Mouse (Mus musculus): ENCODE data around the gene Rasgef1b. TPM values are rescaled to one million over a fixed set of nuclear protein-coding genes. Genes with fewer than 3 reads are reported as not detected.

Gene Rasgef1b
- polyA plus RNA-seq, 1 experiment from 2014 or later = 28.6 TPM

DNA sequence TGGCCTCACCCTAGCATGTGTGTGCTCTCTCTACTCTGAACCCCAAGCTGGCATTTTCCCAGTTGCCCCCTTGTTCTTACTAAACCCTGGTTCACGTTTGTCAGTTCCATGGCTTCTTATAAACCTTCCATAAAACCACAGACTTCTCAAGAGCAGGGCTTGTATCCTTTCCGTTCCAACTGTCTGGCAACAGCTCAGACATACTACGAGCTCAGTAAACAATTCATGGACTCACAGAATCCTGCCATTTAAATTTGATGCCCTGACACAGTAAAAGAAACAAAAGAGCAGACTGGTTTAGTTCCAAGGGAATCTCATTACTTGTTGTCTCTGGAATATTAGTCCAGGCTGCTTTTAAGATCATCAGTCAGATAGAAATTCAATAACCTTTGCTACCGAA is 277.9 kb downstream of the Rasgef1b start:
- Histone ChIP-seq H3K36me3 (ENCODE audit: control insufficient read depth, insufficient read depth, low read length) (no peaks in the 10 kb centered on the region), H3K4me1 (ENCODE audit: control insufficient read depth, insufficient read depth, low read length) (peaks cover 4% of the 10 kb centered on the region), H3K9ac (ENCODE audit: low read length) (no peak overlapping the region), H3K4me3 (ENCODE audit: low read depth, low read length) (no peak overlapping the region), H3K4me2 (no peak overlapping the region), H3K9me3 (ENCODE audit: control insufficient read depth, low read length) (no peaks in the 10 kb centered on the region), H3K27me3 (ENCODE audit: control insufficient read depth, insufficient read depth, low read length) (no peaks in the 10 kb centered on the region), H3K27ac (ENCODE audit: low read depth, low read length) (no peak overlapping the region)
- 67% methylated on average over 4 of the region's 4 CpGs for WGBS
- ATAC-seq (ENCODE audit: low FRiP score) (no peak), DNase-seq (ENCODE audit: low spot score, missing footprints) (no peak)

DNA sequence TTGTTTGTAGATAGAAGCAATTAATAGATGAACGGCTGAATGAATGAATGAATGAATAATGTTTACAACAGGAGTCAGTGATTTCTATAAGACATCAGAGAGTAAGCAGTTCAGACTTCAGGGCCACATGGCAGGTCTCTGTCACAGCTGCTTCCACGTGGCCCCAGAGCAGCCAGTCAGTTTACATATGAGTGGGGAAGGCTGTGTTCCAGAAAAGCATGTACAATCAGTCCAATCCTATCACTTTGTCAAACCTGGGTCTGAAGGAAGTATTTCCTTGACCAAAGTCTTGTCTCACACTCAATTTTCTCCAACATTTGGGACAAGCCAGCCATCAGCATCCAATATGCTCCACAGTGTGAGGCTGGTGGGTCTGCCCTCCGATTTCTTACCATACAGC is 278.4 kb downstream of the Rasgef1b start:
- Histone ChIP-seq H3K4me2 (no peak overlapping the region), H3K36me3 (ENCODE audit: control insufficient read depth, insufficient read depth, low read length) (no peaks in the 10 kb centered on the region), H3K27ac (ENCODE audit: low read depth, low read length) (no peak overlapping the region), H3K9ac (ENCODE audit: low read length) (no peak overlapping the region), H3K27me3 (ENCODE audit: control insufficient read depth, insufficient read depth, low read length) (no peaks in the 10 kb centered on the region), H3K9me3 (ENCODE audit: control insufficient read depth, low read length) (no peaks in the 10 kb centered on the region), H3K4me3 (ENCODE audit: low read depth, low read length) (no peak overlapping the region), H3K4me1 (ENCODE audit: control insufficient read depth, insufficient read depth, low read length) (peaks cover 4% of the 10 kb centered on the region)
- DNase-seq (ENCODE audit: low spot score, missing footprints) = no peak
- ATAC-seq (ENCODE audit: low FRiP score) = no peak
- WGBS = 80% methylated on average over 3 of the region's 3 CpGs

DNA sequence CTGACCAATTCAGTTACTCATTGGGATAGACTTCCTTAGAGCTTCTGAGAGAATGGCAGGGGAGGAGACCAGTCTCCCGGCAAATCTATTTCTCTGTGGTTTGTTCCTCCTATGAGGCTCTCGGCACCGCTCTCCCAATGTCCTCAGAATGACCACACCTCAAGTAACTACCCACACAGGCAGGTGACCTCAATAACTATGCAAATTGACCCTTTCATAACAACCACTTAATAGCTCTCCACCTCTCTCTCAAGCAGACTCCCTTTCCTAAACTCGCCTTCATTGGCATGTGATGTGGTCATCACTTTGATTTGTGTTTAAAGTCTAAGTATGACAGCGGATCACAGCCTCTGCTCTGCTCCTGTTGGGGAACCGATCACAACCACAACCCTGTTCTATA is 281.4 kb downstream of the Rasgef1b start:
- Histone ChIP-seq H3K4me1 (ENCODE audit: control insufficient read depth, insufficient read depth, low read length) (peaks cover 4% of the 10 kb centered on the region), H3K27me3 (ENCODE audit: control insufficient read depth, insufficient read depth, low read length) (no peaks in the 10 kb centered on the region), H3K9ac (ENCODE audit: low read length) (no peak overlapping the region), H3K27ac (ENCODE audit: low read depth, low read length) (no peak overlapping the region), H3K9me3 (ENCODE audit: control insufficient read depth, low read length) (no peaks in the 10 kb centered on the region), H3K4me3 (ENCODE audit: low read depth, low read length) (no peak overlapping the region), H3K36me3 (ENCODE audit: control insufficient read depth, insufficient read depth, low read length) (no peaks in the 10 kb centered on the region), H3K4me2 (no peak overlapping the region)
- DNase-seq (ENCODE audit: low spot score, missing footprints) (no peak), ATAC-seq (ENCODE audit: low FRiP score) (no peak)
- 92% methylated on average over 6 of the region's 6 CpGs for WGBS

DNA sequence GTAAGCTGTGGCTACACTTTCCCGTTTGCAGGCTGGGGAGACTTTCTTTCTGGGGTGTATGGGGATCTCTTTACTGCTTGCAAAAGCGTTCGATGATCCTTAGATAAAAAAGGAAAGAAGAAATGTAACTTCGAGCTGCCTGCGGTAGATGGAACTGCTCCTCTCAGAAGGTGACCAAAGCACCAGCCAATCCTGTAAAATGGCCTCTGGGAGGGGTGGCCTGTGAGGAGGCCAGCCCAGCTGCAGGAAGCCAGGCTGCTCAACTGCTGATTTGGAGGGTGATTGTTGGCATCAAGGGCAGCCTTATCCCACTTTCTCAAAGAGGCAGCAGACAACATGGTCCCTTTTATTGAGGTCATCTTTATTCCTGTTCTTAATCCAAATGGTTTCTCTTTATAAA is 283.6 kb downstream of the Rasgef1b start:
- no peaks in the 10 kb centered on the region for H3K9me3 ChIP-seq (ENCODE audit: control insufficient read depth, low read length)
- whole genome bisulfite sequencing = 81% methylated on average over 5 of the region's 5 CpGs
- no peak overlapping the region for H3K4me3 ChIP-seq (ENCODE audit: low read depth, low read length)
- H3K9ac ChIP-seq (ENCODE audit: low read length) = no peak overlapping the region
- ATAC-seq (ENCODE audit: low FRiP score) (no peak), DNase-seq (ENCODE audit: low spot score, missing footprints) (no peak)
- H3K36me3 ChIP-seq (ENCODE audit: control insufficient read depth, insufficient read depth, low read length) = no peaks in the 10 kb centered on the region
- H3K27ac ChIP-seq (ENCODE audit: low read depth, low read length) = no peak overlapping the region
- no peaks in the 10 kb centered on the region for H3K27me3 ChIP-seq (ENCODE audit: control insufficient read depth, insufficient read depth, low read length)
- H3K4me1 ChIP-seq (ENCODE audit: control insufficient read depth, insufficient read depth, low read length) = no peaks in the 10 kb centered on the region
- no peak overlapping the region for H3K4me2 ChIP-seq

DNA sequence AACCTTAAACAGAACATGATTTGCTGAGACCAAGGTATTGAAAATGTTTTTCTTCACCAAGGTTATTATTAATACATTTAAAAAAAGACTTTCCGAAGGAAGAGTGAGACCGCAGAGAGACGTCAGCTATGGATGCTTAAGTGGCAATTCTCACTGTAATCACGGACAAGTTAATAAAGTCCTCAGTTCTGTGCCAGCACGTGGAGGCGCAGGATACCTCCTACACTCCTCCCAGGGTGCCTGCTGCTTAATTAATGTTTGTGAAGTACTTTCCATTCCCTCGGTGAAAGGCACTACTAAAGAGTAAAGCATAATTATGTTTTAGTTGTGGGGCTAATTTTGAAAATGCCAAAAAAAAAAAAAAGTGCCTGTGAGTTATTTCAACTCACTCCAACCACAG is 284.1 kb downstream of the Rasgef1b start:
- H3K4me1 ChIP-seq (ENCODE audit: control insufficient read depth, insufficient read depth, low read length) = no peaks in the 10 kb centered on the region
- 73% methylated on average over 7 of the region's 7 CpGs for WGBS
- H3K4me2 ChIP-seq = no peak overlapping the region
- ATAC-seq (ENCODE audit: low FRiP score) (no peak), DNase-seq (ENCODE audit: low spot score, missing footprints) (no peak)
- no peaks in the 10 kb centered on the region for H3K27me3 ChIP-seq (ENCODE audit: control insufficient read depth, insufficient read depth, low read length)
- no peak overlapping the region for H3K4me3 ChIP-seq (ENCODE audit: low read depth, low read length)
- no peaks in the 10 kb centered on the region for H3K36me3 ChIP-seq (ENCODE audit: control insufficient read depth, insufficient read depth, low read length)
- no peaks in the 10 kb centered on the region for H3K9me3 ChIP-seq (ENCODE audit: control insufficient read depth, low read length)
- H3K9ac ChIP-seq (ENCODE audit: low read length) = no peak overlapping the region
- no peak overlapping the region for H3K27ac ChIP-seq (ENCODE audit: low read depth, low read length)

DNA sequence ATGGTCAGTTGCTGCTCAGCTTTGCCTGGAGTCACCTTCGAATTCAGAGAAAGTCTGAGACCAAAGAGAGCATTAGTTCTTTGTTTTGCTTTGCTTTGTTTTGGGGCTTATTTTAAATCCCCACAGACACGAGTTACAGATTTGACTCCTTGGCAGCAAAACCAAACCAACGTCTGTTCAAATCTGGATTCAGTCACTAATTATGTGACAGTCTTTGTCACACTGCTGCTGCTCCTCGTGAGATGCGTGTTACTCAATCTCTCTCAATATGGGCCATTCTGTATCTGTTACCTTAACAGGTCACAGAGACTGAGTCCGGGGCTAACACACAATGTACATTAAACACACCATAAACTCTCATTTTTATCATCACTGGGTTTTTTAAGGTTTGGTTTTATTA is 288.8 kb downstream of the Rasgef1b start:
- Histone ChIP-seq H3K36me3 (ENCODE audit: control insufficient read depth, insufficient read depth, low read length) (no peaks in the 10 kb centered on the region), H3K4me2 (no peak overlapping the region), H3K4me1 (ENCODE audit: control insufficient read depth, insufficient read depth, low read length) (no peaks in the 10 kb centered on the region), H3K9me3 (ENCODE audit: control insufficient read depth, low read length) (no peaks in the 10 kb centered on the region), H3K4me3 (ENCODE audit: low read depth, low read length) (no peak overlapping the region), H3K9ac (ENCODE audit: low read length) (no peak overlapping the region), H3K27me3 (ENCODE audit: control insufficient read depth, insufficient read depth, low read length) (no peaks in the 10 kb centered on the region), H3K27ac (ENCODE audit: low read depth, low read length) (no peak overlapping the region)
- ATAC-seq (ENCODE audit: low FRiP score) (no peak), DNase-seq (ENCODE audit: low spot score, missing footprints) (no peak)
- WGBS = 49% methylated on average over 6 of the region's 6 CpGs

DNA sequence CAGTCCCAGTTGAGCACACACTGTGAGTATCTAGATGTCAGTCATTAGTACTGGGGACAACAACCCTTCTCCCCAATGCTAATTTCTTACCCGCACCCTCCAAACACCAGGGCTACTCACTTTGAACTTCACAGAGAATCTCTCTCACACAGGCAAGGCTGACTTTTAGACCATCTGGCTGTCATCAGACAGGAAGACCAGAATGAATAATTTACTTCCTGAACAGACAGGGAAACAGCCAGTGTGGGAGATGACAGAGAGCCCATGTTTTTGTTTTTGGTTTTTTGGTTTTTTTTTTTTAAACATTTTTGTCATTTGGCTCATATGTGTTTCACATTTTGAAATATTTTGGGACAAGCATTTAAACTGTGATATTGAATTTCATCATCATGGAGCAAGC is 290.3 kb downstream of the Rasgef1b start:
- H3K4me2 ChIP-seq = no peak overlapping the region
- no peak overlapping the region for H3K27ac ChIP-seq (ENCODE audit: low read depth, low read length)
- DNase-seq (ENCODE audit: low spot score, missing footprints) (no peak), ATAC-seq (ENCODE audit: low FRiP score) (no peak)
- no peak overlapping the region for H3K4me3 ChIP-seq (ENCODE audit: low read depth, low read length)
- H3K9me3 ChIP-seq (ENCODE audit: control insufficient read depth, low read length) = no peaks in the 10 kb centered on the region
- 77% methylated on average over 1 of the region's 1 CpGs for WGBS
- H3K4me1 ChIP-seq (ENCODE audit: control insufficient read depth, insufficient read depth, low read length) = no peaks in the 10 kb centered on the region
- no peak overlapping the region for H3K9ac ChIP-seq (ENCODE audit: low read length)
- no peaks in the 10 kb centered on the region for H3K27me3 ChIP-seq (ENCODE audit: control insufficient read depth, insufficient read depth, low read length)
- H3K36me3 ChIP-seq (ENCODE audit: control insufficient read depth, insufficient read depth, low read length) = no peaks in the 10 kb centered on the region

DNA sequence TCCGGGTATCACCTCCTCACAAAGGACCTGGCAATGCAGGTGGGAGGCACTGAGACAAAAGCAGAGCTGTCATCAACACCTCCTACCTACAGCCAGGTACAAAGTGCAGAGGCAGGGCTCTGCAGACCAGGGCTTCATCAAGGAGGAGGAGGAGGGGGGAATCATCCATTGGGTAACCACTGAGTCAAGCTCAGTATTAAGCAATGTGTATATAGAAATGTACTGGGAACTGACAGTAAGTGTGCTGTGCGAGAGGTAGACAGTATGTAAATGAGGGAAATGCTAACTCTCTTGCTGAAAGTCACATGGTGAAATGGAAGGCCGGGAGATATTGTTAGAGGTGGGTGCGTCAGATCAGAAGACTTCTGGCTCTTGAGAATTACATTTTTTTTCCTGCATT is 294.6 kb downstream of the Rasgef1b start:
- H3K27ac ChIP-seq (ENCODE audit: low read depth, low read length) = no peak overlapping the region
- no peaks in the 10 kb centered on the region for H3K36me3 ChIP-seq (ENCODE audit: control insufficient read depth, insufficient read depth, low read length)
- no peaks in the 10 kb centered on the region for H3K9me3 ChIP-seq (ENCODE audit: control insufficient read depth, low read length)
- 86% methylated on average over 4 of the region's 4 CpGs for WGBS
- H3K4me1 ChIP-seq (ENCODE audit: control insufficient read depth, insufficient read depth, low read length) = no peaks in the 10 kb centered on the region
- no peak overlapping the region for H3K4me2 ChIP-seq
- H3K9ac ChIP-seq (ENCODE audit: low read length) = no peak overlapping the region
- ATAC-seq (ENCODE audit: low FRiP score) = no peak
- DNase-seq (ENCODE audit: low spot score, missing footprints) = no peak
- no peaks in the 10 kb centered on the region for H3K27me3 ChIP-seq (ENCODE audit: control insufficient read depth, insufficient read depth, low read length)
- no peak overlapping the region for H3K4me3 ChIP-seq (ENCODE audit: low read depth, low read length)

DNA sequence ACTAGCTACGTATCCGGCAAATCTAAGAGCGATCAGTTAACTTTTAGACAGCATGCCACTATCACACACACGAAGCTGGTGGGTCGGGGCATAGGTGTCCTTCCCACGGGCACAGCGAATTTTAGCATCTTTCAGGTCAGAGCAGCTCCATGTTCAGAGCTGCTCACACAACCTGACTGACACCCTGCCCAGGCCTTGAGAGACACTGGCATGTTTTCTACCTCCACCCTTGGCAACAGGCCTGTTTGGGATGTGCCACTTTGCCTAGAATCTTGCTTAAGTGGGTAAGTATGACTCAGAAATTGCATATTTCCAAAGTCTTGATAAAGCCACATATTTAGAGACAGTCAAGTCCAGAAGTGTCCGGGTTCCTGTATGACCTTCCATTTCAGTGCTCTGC is 296.4 kb downstream of the Rasgef1b start:
- H3K4me3 ChIP-seq (ENCODE audit: low read depth, low read length) = no peak overlapping the region
- no peak overlapping the region for H3K9ac ChIP-seq (ENCODE audit: low read length)
- H3K9me3 ChIP-seq (ENCODE audit: control insufficient read depth, low read length) = no peaks in the 10 kb centered on the region
- H3K36me3 ChIP-seq (ENCODE audit: control insufficient read depth, insufficient read depth, low read length) = no peaks in the 10 kb centered on the region
- H3K4me1 ChIP-seq (ENCODE audit: control insufficient read depth, insufficient read depth, low read length) = no peaks in the 10 kb centered on the region
- H3K27ac ChIP-seq (ENCODE audit: low read depth, low read length) = no peak overlapping the region
- no peak for ATAC-seq (ENCODE audit: low FRiP score)
- no peak overlapping the region for H3K4me2 ChIP-seq
- DNase-seq (ENCODE audit: low spot score, missing footprints) = no peak
- H3K27me3 ChIP-seq (ENCODE audit: control insufficient read depth, insufficient read depth, low read length) = no peaks in the 10 kb centered on the region
- 94% methylated on average over 8 of the region's 8 CpGs for WGBS

DNA sequence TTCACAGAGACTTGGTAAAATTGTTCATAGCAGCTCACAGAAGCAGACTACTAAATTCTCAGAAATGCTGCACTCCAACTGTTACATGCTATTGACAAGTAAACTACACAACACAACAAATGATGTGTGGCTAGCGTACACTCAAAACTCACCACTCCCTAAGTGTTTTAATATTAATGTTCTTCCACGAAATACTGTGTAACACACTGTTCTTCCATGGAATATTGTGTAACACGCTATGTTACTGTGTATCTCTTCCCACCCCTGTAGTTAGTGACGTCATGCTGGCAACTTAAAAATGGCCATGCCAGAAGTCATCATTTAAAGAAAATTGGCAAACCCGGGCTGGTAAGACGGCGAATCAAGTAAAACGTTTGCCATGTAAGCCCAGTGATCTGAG is 299.6 kb downstream of the Rasgef1b start:
- Histone ChIP-seq H3K27me3 (ENCODE audit: control insufficient read depth, insufficient read depth, low read length) (no peaks in the 10 kb centered on the region), H3K27ac (ENCODE audit: low read depth, low read length) (no peak overlapping the region), H3K4me1 (ENCODE audit: control insufficient read depth, insufficient read depth, low read length) (no peaks in the 10 kb centered on the region), H3K36me3 (ENCODE audit: control insufficient read depth, insufficient read depth, low read length) (no peaks in the 10 kb centered on the region), H3K9me3 (ENCODE audit: control insufficient read depth, low read length) (no peaks in the 10 kb centered on the region), H3K4me2 (no peak overlapping the region), H3K4me3 (ENCODE audit: low read depth, low read length) (no peak overlapping the region), H3K9ac (ENCODE audit: low read length) (no peak overlapping the region)
- ATAC-seq (ENCODE audit: low FRiP score) = no peak
- no peak for DNase-seq (ENCODE audit: low spot score, missing footprints)
- WGBS = 90% methylated on average over 8 of the region's 8 CpGs

Data from midbrain, embryonic 11.5 days (tissue).